Mouse (Mus musculus) embryonic facial prominence, embryonic 13.5 days (tissue): ENCODE measurements around the gene Vps11. TPM values are rescaled to one million over a fixed set of nuclear protein-coding genes. Genes with fewer than 3 reads are reported as not detected.

Source experiments
- ATAC-seq: fragments of 200-750 bp; cut with Nextera tagmentation; 2 replicates; pipeline ENCODE4 v1.8.0; 2017; ENCODE audit warnings: low read depth; ENCODE audit not compliant: insufficient number of reproducible peaks, insufficient read depth, low FRiP score, low TSS enrichment
- H3K27ac ChIP-seq: fragments of 300-500 bp; sonication (generic); 2 replicates; pipeline ENCODE4 v1.5.1; 2015; ENCODE audit warnings: moderate library complexity, mild to moderate bottlenecking, inconsistent platforms
- H3K27me3 ChIP-seq: fragments of 300-500 bp; sonication (generic); 2 replicates; pipeline ENCODE4 v1.6.1; 2015; ENCODE audit warnings: mild to moderate bottlenecking, inconsistent platforms
- H3K36me3 ChIP-seq: fragments of 300-500 bp; sonication (generic); 2 replicates; pipeline ENCODE4 v1.6.1; 2015; ENCODE audit warnings: mild to moderate bottlenecking, inconsistent platforms
- H3K4me1 ChIP-seq: fragments of 300-500 bp; sonication (generic); 2 replicates; pipeline ENCODE4 v1.6.1; 2015; ENCODE audit warnings: inconsistent platforms
- H3K4me2 ChIP-seq: fragments of 300-500 bp; sonication (generic); 2 replicates; pipeline ENCODE4 v1.6.1; 2015; ENCODE audit warnings: moderate library complexity, mild to moderate bottlenecking, inconsistent platforms
- H3K4me3 ChIP-seq: fragments of 300-500 bp; sonication (generic); 2 replicates; pipeline ENCODE4 v1.5.1; 2015; ENCODE audit warnings: mild to moderate bottlenecking, inconsistent platforms
- H3K9ac ChIP-seq: fragments of 300-500 bp; sonication (generic); 2 replicates; pipeline ENCODE4 v1.6.1; 2015; ENCODE audit warnings: mild to moderate bottlenecking, inconsistent platforms
- H3K9me3 ChIP-seq: fragments of 300-500 bp; sonication (generic); 2 replicates; pipeline ENCODE4 v1.6.1; 2016; ENCODE audit warnings: inconsistent platforms
- WGBS: fragments of 180-500 bp; shearing (Covaris S2); methylation state at CpG from one replicate; pipeline ENCODE4 v1.1.7; 2015; ENCODE audit warnings: mixed read lengths; 5-methylcytosine and 5-hydroxymethylcytosine counted together
- polyA plus RNA-seq: library from polyadenylated mRNA; unstranded; fragments of >200 nt; fragmentation: Nextera tagmentation; extraction: Ambion mirVana; gene quantifications from 2 replicates; pipeline ENCODE4 v1.2.1, GENCODE M21; 2015

Vps11 gene
- polyA plus RNA-seq, 1 experiment from 2014 or later: 27.7 TPM

DNA sequence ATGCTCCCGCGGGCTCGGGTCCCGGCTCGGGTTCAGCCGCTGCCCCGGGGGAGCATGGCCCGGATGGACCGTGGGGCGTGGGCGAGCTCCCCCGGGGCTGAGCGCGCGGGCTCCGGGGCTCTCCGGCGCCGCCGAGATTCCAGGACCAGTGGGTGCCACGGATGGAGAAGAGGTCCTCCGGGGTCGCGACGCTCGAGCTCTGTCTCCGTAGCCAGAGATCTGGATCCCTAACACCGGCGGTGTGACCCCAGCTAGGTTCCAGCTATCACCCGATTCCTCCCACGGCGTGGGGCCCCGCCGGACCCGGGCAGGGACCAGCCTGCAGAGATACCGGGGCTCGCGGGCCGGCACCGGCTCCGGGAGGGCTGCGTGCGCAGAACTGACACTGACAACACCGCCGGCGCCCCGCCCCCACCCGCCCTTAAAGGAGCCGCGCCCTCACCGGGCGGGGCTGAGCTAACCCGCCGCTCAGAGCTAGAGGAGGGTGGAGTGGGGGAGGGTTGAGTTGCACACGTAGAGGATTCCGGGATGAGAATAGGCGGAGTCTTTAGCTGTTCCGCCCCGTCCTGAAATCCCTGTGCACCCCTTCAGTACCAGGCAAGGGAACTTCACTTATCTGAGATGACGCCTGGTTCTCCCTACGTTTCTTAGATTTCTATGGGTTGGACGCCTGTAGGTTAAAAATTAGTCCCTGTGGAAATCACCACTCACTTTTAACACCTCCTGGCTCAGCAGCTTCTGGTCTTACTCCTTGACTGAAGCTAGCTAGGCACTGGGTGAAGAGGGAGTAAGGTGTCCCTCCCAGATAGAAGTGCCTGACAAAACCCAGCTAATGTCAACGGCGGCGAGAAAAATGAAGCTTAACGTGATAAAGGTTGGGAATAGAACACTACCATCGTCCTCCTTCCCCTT lies 41.3 kb downstream of the Vps11 start, which contains the start of gene C2cd2l:
C2cd2l (minus strand) TSS at position 399 of the 912 bp plus-strand sequence.
- Histone ChIP-seq H3K4me2 (peak within 1 kb of the TSS; percentile 94), H3K4me1 (peaks cover 27% of the 10 kb centered on the region), H3K4me3 (peak within 1 kb of the TSS; percentile 84), H3K9me3 (no peaks in the 10 kb centered on the region), H3K27me3 (no peaks in the 10 kb centered on the region), H3K27ac (peak within 1 kb of the TSS; percentile 74), H3K36me3 (peaks cover 18% of the 10 kb centered on the region), H3K9ac (peak within 1 kb of the TSS; percentile 88)
- ATAC-seq: peak; percentile 98
- WGBS: under 1% methylated on average over 67 of the region's 67 CpGs

DNA sequence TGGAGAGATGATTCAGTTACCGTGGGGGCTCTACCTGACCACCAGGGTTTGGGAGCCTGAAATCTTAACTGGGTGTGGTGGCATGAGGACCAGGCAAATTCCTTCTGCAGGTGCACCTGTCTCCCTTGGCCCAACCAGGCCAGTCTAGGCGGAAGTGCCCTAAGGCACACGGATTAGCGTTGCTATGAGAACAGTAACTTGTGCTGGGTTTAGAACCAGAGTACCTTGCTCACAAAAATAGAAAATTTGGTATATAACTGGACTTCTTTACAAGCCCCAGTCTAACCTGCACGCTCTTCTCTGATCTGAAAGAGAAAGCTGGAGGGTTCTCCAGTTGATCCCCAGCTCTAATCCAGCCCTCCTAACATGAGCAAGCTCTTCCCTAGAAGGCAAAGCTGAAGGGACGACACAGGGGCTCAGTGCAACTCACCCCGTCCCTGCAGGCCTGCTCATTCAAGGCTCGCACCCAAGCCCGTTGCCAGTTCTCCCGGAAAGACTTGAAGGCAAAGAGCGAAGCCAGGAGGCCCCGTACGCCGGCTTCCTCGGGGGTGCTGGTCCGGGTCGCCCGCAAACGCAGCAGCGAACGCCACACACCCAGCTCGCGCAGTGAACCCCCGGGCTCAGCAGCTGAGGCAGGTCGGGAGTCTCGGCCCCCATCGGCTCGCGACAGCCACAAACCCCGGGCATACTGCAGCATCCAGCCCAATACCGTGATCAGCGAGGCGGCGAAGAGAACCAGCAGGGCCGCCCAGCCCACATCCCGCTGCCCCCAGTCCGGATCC lies 42.2 kb downstream of the Vps11 start:
- peak overlapping the region; percentile 94 for H3K4me2 ChIP-seq
- peaks cover 25% of the 10 kb centered on the region for H3K36me3 ChIP-seq
- H3K27me3 ChIP-seq: no peaks in the 10 kb centered on the region
- WGBS: under 1% methylated on average over 36 of the region's 37 CpGs
- H3K27ac ChIP-seq: peak overlapping the region; percentile 45; the same call in 1 of the 2 replicates
- H3K4me3 ChIP-seq: peak overlapping the region; percentile 84
- no peaks in the 10 kb centered on the region for H3K9me3 ChIP-seq
- peaks cover 27% of the 10 kb centered on the region for H3K4me1 ChIP-seq
- no peak for ATAC-seq
- peak overlapping the region; percentile 88 for H3K9ac ChIP-seq

DNA sequence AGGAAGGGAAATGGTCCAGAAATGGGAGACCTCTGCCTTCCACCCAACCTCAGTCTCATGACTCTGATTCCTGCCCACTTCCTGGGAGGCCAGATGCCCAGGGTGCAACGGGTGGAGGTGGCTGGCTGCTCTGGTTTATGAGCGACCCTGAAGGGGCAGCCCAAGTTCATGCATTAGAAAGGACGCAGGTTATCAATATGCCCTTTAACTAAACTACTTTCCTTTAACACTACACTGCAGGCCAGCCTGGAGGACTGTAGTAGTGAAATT lies 42.7 kb downstream of the Vps11 start:
- H3K4me2 ChIP-seq: peak overlapping the region; percentile 94
- H3K9me3 ChIP-seq: no peaks in the 10 kb centered on the region
- no peak overlapping the region for H3K27ac ChIP-seq
- peak overlapping the region; percentile 84 for H3K4me3 ChIP-seq
- H3K27me3 ChIP-seq: no peaks in the 10 kb centered on the region
- H3K9ac ChIP-seq: peak overlapping the region; percentile 88
- H3K4me1 ChIP-seq: peaks cover 27% of the 10 kb centered on the region
- H3K36me3 ChIP-seq: peaks cover 31% of the 10 kb centered on the region
- ATAC-seq: no peak
- WGBS: 23% methylated on average over 3 of the region's 3 CpGs

DNA sequence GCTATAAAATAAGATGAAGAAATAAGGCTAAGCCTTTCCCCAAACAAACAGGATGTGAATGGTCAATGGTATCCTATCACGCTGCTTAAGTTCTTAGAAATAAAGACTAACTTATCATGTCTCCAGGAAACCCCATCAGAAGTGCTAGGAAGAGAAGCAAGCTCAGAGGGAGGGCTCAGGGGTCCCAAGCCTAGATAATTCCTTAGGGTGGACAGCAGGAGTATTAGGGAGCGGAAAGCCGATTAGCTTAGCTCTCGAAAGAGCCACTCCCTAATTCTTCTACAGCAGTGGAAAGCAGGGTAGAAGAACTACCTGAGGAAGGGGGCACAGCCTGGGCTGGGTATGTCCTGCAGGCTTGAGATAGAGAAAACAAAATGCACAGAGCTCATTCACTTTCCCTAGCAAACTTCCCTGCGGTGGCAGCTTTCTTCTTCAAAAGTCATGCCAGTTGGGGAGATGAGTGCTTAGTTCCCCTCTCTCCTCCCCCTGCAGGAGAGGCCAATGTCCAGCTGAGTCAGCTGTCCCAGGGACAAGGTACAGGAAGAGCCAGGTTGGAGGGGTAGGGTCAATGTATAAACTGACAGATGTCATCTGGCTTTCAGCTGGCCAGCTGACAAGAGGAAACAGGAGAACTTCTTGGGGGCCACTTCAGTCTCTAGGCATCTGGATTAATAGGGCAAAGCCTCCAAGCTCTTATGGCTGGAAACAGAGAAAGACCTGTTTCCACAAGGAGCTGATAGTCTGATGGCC lies 43.2 kb downstream of the Vps11 start:
- no peak for ATAC-seq
- H3K4me3 ChIP-seq: peak overlapping the region; percentile 84
- 66% methylated on average over 5 of the region's 5 CpGs for WGBS
- peaks cover 27% of the 10 kb centered on the region for H3K4me1 ChIP-seq
- H3K4me2 ChIP-seq: peak overlapping the region; percentile 94
- no peaks in the 10 kb centered on the region for H3K9me3 ChIP-seq
- H3K27me3 ChIP-seq: no peaks in the 10 kb centered on the region
- no peak overlapping the region for H3K27ac ChIP-seq
- H3K36me3 ChIP-seq: peaks cover 36% of the 10 kb centered on the region
- H3K9ac ChIP-seq: peak overlapping the region; percentile 88

DNA sequence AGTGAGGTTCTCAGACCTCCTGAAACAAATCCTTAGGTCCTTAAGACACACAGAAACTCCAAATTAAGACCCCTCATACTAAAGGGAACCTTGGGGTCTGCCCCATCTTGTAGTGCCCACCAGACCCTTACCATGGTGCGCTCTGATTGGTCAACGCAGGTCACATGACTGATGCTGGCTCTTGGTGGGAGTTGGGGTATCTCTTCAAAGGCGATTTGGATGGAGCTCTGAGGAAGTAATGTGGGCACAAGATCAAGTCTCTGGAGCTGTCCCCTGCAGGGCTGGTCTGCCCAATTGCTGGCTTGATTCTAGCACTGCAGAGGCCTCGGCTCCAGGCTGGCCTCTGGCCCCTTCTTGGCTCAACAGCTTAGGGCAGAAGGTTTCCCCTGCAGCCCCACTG lies 44.0 kb downstream of the Vps11 start:
- 73% methylated on average over 4 of the region's 4 CpGs for WGBS
- Histone ChIP-seq H3K27ac (no peak overlapping the region), H3K4me2 (0 out of 2 replicates have a peak overlapping the region, but pooled peaks have one; percentile 94), H3K9ac (no peak overlapping the region), H3K4me3 (no peak overlapping the region), H3K9me3 (no peaks in the 10 kb centered on the region), H3K36me3 (peaks cover 44% of the 10 kb centered on the region), H3K27me3 (no peaks in the 10 kb centered on the region), H3K4me1 (peaks cover 27% of the 10 kb centered on the region)
- no peak for ATAC-seq

DNA sequence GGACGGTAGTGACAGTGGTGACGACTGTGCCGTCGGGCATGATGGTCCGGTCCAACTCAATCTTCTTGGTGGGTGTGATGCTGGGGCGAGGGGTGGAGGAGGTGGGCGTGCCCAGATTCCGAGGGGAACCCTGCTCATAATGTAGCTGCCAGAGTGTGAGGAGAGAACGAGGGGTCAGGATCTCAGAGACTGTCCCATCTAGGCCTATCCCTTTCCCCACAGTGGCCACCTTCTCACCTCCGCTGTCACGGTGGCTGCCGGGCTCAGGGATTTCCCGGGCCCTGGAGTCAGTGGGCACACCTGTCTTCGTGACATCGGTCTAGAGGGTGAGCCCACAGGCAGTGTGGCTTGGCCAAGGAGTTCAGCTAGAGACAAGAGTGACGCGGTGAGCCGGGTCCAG lies 46.6 kb downstream of the Vps11 start:
- no peak overlapping the region for H3K27ac ChIP-seq
- H3K36me3 ChIP-seq: peaks cover 55% of the 10 kb centered on the region

DNA sequence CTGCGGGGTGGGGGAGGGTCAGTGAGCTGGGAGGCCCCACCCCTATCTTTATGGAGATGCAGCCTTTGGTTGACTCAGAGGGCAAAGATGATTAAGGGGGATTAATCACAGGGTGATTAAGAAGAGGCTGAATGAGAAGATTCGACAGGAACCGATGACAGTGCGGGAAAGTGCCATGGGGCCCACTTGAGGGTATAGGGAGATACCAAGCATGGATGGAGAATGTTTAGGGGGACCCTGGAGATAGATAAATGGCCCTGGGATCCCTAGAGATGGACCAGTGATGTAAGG lies 47.3 kb downstream of the Vps11 start:
- peaks cover 26% of the 10 kb centered on the region for H3K4me1 ChIP-seq
- H3K36me3 ChIP-seq: peaks cover 55% of the 10 kb centered on the region
- no peaks in the 10 kb centered on the region for H3K9me3 ChIP-seq
- WGBS: 79% methylated on average over 4 of the region's 4 CpGs
- no peak overlapping the region for H3K27ac ChIP-seq
- no peak overlapping the region for H3K4me2 ChIP-seq
- H3K4me3 ChIP-seq: no peak overlapping the region
- peaks cover 7% of the 10 kb centered on the region; the same call in 1 of the 2 replicates for H3K27me3 ChIP-seq
- H3K9ac ChIP-seq: no peak overlapping the region
- ATAC-seq: no peak

More for the DNA sequence above, 46.6 kb downstream of the Vps11 start:
- H3K9me3 ChIP-seq: no peaks in the 10 kb centered on the region
- H3K9ac ChIP-seq: no peak overlapping the region
- WGBS: 95% methylated on average over 18 of the region's 18 CpGs
- peaks cover 29% of the 10 kb centered on the region for H3K4me1 ChIP-seq
- H3K27me3 ChIP-seq: peaks cover 7% of the 10 kb centered on the region; the same call in 1 of the 2 replicates
- no peak overlapping the region for H3K4me3 ChIP-seq
- no peak overlapping the region for H3K4me2 ChIP-seq
- ATAC-seq: no peak

DNA sequence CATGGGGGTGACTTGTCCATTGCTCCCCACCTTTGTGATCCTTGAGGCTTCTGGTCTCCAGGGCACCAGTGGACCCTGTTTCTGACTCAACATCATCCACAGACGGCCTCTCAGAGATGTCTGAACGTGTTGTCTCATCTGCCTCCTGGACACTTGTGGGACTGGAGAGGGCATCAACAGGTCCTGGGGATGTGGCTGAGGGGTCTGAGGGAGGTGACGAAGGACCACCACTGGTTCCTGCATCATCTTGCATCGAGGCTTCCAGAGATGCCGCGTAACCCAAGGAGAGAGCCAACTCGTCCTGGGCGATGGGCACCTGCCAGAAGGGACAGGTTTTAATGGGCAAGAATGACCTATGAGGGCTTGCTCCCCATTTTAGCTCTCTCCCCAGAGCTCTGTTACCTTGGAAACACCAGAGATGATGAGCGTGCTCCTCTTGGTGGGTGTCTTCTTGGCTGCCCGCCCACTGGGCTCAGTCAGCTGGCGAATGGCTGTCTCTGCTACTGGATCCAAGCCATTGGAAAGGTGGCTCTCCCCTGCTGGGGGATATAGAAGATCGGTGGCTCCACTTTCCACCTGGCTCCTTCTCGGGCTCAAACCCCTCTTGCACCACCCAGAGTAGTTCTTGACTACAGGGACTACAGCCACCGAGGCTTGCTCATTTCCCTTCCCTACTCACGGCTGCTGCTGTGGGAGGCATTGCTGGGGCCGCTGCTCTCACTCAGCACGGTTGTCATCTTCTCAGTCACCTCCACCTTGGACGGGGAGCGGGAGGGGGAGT lies 47.8 kb downstream of the Vps11 start:
- Histone ChIP-seq H3K4me3 (no peak overlapping the region), H3K9me3 (no peaks in the 10 kb centered on the region), H3K27me3 (peaks cover 7% of the 10 kb centered on the region; the same call in 1 of the 2 replicates), H3K4me1 (peaks cover 21% of the 10 kb centered on the region), H3K9ac (no peak overlapping the region), H3K27ac (no peak overlapping the region), H3K36me3 (peaks cover 55% of the 10 kb centered on the region), H3K4me2 (no peak overlapping the region)
- WGBS: 84% methylated on average over 19 of the region's 19 CpGs
- no peak for ATAC-seq

DNA sequence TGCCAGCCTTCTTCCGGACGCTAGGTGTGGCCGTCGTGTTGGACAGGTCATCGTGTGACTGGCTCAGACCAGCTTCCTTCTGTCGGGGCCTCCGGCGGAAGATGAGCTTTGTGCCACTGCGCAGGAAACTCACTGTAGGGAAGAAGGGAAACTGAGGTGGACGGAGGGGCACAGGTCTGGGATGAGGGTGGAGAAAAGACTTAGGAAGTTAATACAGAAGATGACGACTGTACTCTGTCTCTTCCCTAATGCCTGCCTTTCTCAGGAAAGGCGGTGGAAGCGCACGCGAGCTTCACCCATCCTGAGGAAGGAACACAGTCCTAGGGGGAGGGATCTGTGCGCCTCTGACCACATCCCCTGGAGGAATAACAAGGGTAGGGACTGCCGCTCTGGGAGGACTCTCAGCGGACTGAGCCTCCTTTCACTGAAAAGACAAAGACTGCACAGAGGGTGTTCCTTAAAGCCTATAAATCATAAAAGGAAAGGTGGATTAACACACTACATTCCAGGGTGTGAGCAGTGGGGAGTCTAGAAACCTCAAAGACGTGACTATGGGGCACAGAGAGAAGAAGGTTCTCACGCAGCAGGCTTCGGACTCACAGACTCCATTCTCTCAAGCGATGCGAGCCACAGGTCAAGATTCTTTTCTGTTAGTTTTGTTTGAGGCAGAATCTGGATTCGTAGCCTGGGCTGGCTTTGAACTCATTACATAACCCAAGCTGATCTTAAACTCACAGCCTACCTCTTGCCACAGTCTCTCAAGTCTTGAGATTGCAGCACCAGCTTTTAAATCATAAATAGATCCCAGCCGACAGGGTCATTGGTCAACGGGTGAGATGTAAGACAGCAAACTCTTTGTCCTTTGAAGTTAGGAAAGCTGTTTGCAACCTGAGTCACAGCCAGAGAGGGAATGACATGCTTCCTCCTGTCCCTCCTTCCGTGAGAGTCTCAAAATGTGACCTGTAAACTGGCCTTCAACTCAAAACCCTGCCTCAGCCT lies 50.0 kb downstream of the Vps11 start:
- Histone ChIP-seq H3K4me2 (peak overlapping the region; percentile 31), H3K9me3 (no peaks in the 10 kb centered on the region), H3K4me3 (no peak overlapping the region), H3K4me1 (peaks cover 9% of the 10 kb centered on the region; the same call in 1 of the 2 replicates), H3K27me3 (peaks cover 7% of the 10 kb centered on the region; the same call in 1 of the 2 replicates), H3K9ac (peak overlapping the region; percentile 61), H3K27ac (no peak overlapping the region; the same call in 1 of the 2 replicates), H3K36me3 (peaks cover 50% of the 10 kb centered on the region)
- ATAC-seq: no peak
- WGBS: 14% methylated on average over 27 of the region's 27 CpGs

DNA sequence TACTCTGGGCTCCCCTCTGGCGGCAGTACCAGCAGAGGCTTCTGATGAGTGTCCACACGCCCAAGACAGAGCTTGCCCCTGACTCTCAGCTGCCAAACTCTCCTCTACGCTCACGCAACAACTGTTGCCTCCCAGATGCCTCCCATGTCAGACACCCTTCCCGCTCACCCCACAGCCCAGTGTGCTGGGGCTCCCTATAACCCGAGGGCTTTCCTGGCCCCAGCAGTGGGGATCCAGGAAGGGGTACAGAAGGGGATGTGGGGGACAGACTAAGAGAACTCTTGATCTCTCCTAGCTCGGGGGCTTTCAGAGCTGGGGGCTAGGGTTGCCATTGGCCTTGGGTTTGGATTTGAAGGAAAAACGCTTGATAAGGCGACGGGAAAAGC lies 50.7 kb downstream of the Vps11 start:
- Histone ChIP-seq H3K27me3 (peaks cover 7% of the 10 kb centered on the region; the same call in 1 of the 2 replicates), H3K4me3 (no peak overlapping the region), H3K4me1 (peaks cover 9% of the 10 kb centered on the region; the same call in 1 of the 2 replicates), H3K4me2 (peak overlapping the region; percentile 31), H3K9me3 (no peaks in the 10 kb centered on the region), H3K27ac (no peak overlapping the region; the same call in 1 of the 2 replicates), H3K9ac (peak overlapping the region; percentile 61; the same call in 1 of the 2 replicates), H3K36me3 (peaks cover 43% of the 10 kb centered on the region)
- WGBS: 30% methylated on average over 10 of the region's 10 CpGs
- no peak for ATAC-seq
